Mouse (Mus musculus) right cerebral cortex, adult 2 months (tissue): ENCODE data around the gene Cadps.

Experiments used
- DNase-seq, 2 experiments: peaks; one replicate each; pipeline ENCODE4 v3.0.0; 2021 to 2022; ENCODE audit warnings: low spot score in 2 of 2

Cadps gene

DNA sequence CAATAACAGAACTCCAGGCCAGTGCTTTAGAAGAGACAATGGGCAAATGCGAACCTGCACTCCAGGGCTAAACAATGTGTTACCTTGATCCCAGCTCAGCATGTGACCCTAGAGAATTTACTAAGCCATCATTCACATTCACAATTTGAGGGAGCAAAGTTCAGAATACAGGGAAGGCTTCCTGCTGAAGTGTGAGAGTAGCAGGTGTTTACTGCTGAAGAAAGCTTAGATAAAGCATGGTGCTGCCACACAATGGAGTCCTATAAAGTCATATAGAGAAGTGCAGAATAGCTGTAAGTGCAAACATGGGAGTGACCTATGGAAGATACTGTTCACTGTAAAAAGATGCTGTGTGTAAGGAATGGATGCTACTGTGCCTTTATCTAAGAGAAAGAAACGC, 91.9 kb downstream of the Cadps start:
- DNase-seq = no peak

DNA sequence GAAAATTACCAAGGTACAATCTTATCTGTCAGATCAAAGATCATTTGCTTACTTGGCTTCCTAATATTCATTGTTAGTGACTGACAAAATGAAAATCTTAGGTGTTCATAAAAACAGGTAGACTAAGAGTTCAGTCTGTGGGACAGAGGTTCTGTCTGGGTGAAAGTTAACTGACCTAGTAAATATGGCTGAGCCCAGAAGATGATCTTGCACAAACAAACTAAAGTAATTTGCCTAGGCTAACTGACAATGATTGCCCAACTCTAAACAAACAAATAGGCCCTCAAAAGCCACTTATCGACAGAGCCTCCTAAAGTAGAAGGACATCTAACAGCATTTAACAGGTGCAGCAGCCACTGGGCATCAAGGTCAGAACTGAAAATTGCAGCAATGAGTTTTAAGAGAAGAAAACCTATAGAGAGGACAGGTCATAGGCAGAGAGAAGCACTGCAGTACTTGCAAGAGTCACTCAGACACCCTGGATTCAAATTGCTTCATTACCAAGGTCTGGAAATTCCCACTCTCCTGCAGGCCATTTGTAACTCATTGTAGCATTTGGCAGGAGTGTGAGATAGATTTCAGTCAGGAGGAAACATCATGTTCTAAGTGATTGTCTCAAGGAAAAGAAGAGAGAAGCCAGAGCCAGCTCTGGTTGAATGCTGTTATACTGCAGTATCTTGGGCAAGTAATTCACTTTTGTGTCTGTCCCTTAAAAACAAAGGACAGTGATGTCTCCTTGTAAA, 100.3 kb downstream of the Cadps start:
- no peak for DNase-seq

GRCm38 (mm10) chr14:12718766-12719165, 104.1 kb downstream of the Cadps start:
- DNase-seq = no peak

DNA sequence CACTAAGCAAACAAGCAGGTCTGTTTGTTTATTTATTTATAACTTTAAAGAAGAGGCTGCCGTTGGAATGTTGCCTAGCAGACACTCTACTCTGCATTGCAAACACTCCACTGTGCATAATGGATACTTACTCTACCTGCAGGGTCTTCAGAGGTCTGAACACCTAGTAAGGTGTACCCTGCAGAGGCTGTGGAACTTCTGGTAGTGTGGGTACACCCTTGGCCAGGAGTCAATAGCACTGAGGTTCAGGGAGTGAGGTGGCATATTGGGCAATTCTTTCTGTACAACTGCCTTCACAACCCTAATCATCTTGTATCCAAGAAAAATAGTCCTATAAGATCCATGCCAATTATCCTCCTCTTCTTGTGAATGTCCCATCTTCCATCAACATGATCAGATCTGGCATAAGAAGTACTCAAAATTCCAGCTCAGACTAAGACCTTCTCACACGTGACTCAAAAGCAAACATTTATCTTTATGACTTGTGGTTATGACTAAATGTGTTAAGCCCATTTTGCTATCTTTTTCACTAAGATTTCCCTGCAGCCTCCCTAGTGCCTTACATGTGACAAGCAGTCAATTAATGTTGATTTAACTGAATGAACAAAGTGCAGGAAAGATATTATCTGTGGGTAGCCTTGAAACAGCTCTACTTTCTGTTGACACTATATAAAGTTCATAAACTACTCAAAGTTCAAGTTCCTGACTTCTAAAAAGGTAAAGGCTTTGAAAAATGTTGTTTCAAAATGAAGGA, 106.8 kb downstream of the Cadps start:
- no peak for DNase-seq

GRCm38 (mm10) chr14:12707395-12707794, 115.5 kb downstream of the Cadps start:
- no peak for DNase-seq

GRCm38 (mm10) chr14:12704461-12704860, 118.4 kb downstream of the Cadps start:
- no peak for DNase-seq

GRCm38 (mm10) chr14:12690201-12690600, 132.7 kb downstream of the Cadps start:
- peak in 1 of 2 experiments; percentile 39 for DNase-seq

DNA sequence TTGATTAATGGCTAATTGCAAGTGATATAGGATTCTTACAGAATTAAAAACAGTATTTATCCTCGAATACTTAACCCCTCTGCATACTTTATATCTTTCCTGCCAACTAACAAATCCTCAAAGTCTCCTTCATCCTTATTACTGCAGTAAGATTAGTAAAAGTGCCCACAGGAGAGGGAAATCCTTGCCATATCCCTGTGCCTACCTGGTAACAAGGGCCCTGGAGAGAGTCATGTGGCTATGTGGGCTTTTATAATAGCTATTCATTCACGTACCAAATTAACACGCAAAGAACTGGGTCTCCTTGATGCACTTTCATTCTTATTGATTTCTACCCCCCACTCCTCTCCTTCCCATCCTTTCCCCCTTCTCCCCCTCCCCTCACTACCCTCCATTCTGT, 137.9 kb downstream of the Cadps start:
- DNase-seq = no peak

DNA sequence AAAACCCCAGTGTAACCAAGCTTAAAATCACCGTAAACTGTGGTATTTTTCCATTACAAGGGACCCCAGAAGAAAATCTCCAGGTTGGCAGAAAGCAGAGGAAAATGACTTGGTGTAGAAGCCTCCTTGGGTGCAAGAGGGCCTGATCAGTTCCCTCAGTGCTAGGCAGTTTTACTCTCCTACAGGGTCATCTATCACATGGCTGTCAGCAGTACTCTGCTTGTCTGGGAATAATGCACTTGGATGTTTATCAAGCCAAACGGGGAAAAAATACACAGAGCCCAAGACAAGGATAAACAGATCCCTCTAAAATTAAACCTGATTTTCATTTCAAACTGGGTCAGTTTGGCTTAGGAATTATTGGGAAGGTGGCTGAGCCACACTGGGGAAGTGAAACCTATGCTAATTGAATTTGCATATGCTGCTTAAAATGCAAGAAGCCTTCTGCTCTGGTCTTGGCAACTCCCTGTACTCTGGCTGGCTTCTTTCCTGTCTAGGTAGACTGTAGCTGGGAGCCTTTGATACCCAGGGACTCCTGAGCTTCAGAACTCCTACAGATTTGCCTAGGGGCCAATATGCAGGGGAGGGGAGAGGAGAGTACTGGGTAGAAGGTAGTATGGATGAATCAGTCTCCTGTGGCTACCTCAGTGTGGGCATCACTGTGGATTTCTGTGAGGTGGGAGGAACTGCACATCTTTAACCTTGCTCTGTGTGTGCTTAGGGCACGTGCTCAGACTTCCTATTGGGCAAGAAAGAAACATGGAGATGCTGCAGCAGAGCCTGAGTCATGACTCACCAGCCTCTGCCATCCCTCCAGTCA, 141.8 kb downstream of the Cadps start:
- DNase-seq = peak in 1 of 2 experiments; percentile 40

DNA sequence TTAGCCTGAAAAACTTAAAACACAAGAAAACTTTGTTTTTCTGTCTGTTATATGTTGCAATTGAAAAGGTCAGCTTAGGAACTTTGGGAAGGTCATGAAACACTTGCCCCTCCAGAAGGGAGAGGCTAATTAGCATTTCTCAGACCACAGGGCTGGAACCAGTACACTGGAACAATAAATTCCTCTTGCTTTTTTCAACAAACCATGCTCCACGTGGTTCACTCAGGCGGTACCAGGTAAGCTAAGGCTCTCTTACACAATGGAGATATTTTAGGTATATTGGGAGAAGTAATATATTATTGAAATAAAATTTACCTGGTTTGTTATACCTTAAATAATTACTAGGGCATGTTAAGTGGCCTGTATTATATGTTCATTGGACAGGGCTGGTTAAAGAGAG, 161.4 kb downstream of the Cadps start:
- no peak for DNase-seq

- DNase-seq = no peak
Measured at GRCm38 (mm10) chr14:12657351-12657750, 165.5 kb downstream of the Cadps start.

DNA sequence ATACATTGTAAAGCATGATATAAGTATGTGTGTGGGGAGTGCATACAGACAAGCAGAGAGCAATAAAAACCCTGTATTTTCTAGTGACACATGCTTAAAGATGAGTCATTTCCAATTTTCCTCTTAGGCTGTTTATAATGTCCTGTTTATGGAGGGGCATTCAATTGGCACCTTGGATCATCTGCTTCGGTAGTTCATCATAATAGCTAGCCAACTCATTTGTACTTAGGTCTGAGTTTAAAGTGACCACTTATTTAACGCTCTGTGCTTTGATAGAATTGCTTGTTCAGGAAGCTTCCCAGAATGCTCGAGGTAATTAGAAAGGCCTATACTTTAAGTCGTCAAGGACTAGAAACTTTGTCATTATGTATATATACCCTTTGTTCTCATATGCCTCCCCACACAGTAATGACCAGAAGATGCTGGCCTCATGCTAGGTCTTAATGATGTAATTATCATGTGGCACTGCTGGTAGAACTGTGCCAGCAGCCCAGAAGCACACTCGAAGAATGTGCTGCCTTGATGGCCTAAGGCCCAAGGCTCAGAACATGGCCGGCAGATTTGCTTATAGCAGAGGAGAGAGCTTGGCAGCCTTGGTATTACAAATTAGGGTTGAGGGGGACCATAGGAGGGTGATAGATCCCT, 179.9 kb downstream of the Cadps start:
- no peak for DNase-seq

DNA sequence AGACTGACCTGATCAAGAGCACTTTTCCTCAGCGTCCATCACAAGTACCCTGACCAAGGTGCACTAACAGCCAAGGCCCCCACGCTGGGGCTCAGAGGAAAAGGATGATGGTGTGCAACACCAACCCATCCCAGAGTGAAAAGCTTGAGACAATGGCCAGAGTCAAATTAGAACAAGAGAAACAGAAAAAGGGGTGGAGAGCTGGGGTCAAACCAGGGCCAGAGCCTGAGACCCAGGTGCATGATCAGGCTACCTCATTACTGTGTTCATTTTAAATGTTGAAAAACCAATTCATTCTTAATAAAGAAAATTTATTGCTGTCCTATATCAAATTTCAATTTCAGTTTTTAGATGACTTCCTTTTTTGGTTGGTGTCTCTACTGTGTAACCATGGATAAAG, 184.1 kb downstream of the Cadps start:
- DNase-seq = no peak

GRCm38 (mm10) chr14:12637121-12637754, 185.6 kb downstream of the Cadps start:
- DNase-seq = no peak

DNA sequence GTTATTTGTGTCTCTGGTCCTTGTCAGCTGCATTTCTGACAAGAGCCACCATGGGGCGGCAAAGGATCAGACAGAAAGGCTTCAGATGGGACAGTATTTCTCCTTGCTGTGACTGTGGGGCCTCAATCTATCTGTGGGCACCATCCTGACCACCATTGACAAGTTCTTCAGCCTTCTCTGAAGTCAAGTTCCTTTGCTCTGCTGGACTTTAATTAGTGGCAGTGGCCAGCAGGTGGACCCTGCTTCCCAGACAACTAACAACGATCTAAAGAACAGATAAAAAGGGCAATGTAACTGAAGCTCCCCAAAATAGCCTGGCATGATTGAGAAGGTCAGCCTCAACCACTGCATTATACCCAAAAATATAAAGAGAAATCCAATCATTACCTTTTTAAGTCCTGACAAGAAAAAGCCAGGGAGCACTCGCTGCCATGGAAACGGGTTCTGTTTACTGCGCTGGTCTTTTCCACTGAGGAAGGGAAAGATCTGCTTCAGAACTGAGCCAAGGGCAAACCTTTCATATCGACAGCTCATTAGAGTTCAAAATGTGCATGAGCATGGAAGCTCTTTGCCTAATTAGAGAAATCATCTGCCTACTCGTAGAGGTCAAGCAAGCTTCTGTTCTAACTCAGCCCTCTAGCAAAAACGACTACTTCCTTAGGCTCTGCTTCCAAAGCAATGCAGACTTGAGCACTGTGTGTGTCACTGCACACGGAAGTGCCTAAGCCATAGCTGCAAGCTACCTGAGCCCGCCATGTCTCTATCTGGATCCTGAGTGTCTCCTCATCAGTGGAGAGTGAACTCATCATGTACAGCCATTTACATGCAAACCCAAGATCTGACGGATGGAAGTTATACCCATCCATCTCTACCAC, 198.4 kb downstream of the Cadps start:
- peak; percentile 55 to 56 for DNase-seq

DNA sequence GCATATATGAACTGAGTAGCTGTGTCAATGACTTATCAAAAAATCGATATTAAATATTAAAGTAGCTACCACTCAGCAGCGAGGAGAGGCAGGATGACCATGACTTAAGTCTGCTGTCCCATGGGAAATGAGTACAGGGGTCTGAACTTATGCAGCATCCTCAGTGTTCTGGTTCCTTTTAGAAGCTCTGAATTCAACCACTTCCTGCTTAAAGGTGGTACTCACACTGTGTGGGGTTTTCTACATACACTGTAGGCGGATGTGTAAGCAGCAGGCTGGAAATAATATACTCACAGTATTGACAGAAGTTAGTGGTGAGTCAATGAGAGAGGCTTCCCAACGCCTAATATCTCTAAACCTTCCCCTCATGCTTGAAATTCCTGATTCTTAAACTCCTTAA, 215.9 kb downstream of the Cadps start:
- no peak for DNase-seq

DNA sequence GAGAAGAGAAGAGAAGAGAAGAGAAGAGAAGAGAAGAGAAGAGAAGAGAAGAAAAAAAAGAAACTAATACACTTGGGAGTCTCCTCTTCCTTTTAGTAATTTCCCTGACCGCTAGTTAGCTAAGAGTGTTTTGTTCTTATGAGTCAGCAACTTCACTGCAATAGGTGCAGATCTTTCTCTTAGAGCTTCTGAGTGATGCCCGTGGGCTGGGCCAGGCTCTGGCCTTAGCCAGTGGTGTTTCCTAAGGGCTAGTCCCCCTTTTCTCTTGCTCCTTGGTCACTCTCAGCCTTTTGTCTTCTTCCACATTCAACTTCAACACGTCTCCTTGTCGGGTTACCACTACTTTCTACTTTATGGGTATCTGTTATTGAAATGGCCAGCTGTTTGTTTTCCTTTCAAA, 216.7 kb downstream of the Cadps start:
- no peak for DNase-seq

DNA sequence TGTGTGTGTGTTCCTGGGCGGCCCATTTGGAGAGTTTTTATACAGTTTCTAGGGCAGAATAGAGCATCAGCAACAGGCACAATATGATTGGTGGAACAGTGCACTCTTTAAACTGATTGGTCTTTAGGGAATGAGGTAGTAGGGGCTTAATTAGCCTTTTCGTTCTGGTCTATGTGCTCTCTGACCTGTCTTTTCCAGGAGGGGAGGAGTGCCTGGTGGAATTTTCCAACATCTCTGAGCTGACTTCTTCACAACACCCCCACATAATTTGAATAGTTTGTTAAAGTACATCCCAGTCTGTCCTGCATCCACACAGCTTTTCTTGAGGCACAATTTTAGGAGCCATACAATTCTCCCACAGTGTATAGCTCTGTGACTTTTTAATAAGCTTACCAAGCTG, 220.8 kb downstream of the Cadps start:
- DNase-seq = no peak

DNA sequence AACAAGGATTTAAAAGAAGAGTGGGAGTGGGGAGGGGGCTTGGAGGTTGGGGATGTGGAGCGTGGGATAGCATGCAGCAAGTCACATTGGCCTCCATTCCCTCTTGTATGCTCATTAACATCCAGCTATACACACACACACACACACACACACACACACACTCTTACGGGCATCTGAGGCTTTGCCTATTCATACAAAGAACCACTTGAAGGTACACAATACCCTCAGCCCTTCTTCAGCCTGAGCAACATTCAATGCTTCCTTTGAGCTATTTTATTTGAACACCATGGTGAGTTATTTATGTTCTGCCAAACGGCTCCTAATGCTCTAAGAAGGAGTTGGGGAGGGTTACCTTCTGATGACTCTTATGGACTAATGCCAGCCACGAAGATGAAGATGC, 227.6 kb downstream of the Cadps start:
- no peak for DNase-seq

DNA sequence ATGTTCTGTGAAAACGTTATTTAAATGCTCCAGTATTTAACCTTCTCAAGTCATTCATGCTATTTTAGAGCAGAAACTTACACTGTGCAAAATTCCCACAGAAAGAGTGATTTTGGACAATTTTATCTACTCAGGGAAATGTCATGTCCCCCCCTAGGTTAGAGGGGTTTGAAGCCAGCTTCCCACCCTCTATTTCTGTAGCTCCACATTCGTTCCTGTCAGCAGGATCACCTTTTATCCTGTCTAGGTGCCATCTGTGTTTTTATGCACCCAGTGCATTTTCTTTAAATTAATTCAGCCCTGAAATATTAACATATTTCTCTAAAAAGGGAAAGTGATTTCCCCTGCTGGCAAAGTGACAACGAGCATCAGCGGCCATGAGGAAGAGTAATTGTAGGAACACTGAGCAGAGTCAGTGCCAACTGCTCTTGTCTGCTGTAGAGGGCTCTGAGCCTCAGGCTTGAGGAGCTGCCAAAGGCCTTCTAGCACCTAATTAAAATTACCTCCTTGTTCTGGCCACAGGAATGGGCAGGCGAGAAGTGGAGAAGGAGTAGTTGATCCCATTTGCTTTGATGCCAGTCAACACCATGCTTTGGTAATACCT, 230.3 kb downstream of the Cadps start:
- peak in 1 of 2 experiments; percentile 22 for DNase-seq
